8 mouse cellular contexts compared by ENCODE assay signal in the genomic region with DNA sequence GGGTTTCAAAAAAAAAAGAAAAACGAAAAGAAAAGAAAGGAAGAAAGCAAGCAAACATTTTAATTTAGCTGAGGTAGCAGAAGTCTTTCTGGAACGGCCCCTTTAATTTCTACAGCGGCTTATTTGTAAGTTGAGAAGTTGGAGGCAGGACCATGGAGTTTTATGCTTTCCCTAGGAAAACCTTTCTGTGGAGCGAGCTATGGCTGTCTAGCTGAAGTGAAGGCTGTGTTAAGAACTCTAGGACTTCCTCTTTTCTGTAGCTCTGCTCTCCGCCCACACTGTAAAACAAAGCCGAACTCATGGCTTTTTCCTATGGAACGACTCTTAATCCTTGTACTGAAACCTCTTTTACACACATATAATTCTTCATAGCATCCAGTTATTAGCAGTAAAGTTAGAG. TPM values are rescaled to one million over a fixed set of nuclear protein-coding genes. Genes with fewer than 3 reads are reported as not detected.
DNase-seq lines count a peak whose midpoint lies in the region; ATAC-seq and TF ChIP-seq lines count a peak whose summit lies in the region.

No protein-coding gene starts in this region.

- 7% methylated on average over 7 of the region's 7 CpGs for WGBS in kidney, embryonic 14.5 days
- WGBS in embryonic facial prominence, embryonic 10.5 days: 46% methylated on average over 7 of the region's 7 CpGs
- WGBS in intestine, postnatal 0 days: 28% methylated on average over 7 of the region's 7 CpGs

- DNase-seq in kidney, adult 8-10 months: no peak
- DNase-seq in embryonic facial prominence, embryonic 10.5 days (ENCODE audit: low spot score): peak; percentile 17
- peak; percentile 28 for DNase-seq in naive thymus-derived CD4-positive, alpha-beta T cell, adult 2 months (ENCODE audit: low read depth)
- DNase-seq in thymus, postnatal 25 days: no peak
- DNase-seq in right cerebral cortex, postnatal 10 days (ENCODE audit: low spot score in 2 of 2): no peak
- no peak for DNase-seq in spleen, adult 12 weeks (ENCODE audit: low spot score)

- no peaks in the 10 kb centered on the region for H3K36me3 ChIP-seq in kidney, embryonic 14.5 days (ENCODE audit: control insufficient read depth, insufficient read depth, low read length)
- H3K36me3 ChIP-seq in embryonic facial prominence, embryonic 10.5 days (replicated peaks): peaks cover 7% of the 10 kb centered on the region
- H3K36me3 ChIP-seq in intestine, postnatal 0 days (ENCODE audit: control insufficient read depth, insufficient read depth): no peaks in the 10 kb centered on the region

- H3K9me3 ChIP-seq in kidney, embryonic 14.5 days (ENCODE audit: control insufficient read depth, low read length): no peaks in the 10 kb centered on the region
- no peaks in the 10 kb centered on the region for H3K9me3 ChIP-seq in embryonic facial prominence, embryonic 10.5 days
- H3K9me3 ChIP-seq in intestine, postnatal 0 days (ENCODE audit: control insufficient read depth): no peaks in the 10 kb centered on the region

- H3K4me3 ChIP-seq in kidney, embryonic 14.5 days (ENCODE audit: low read length): peak overlapping the region; percentile 60
- H3K4me3 ChIP-seq in embryonic facial prominence, embryonic 10.5 days: peak overlapping the region; percentile 48
- 0 out of 2 replicates have a peak overlapping the region, but pooled peaks have one; percentile 7 for H3K4me3 ChIP-seq in intestine, postnatal 0 days (ENCODE audit: low read depth, low read length)

- H3K27ac ChIP-seq in kidney, embryonic 14.5 days (ENCODE audit: low read depth, low read length): peak overlapping the region; percentile 65
- peak overlapping the region; percentile 67 for H3K27ac ChIP-seq in embryonic facial prominence, embryonic 10.5 days (replicated peaks)
- H3K27ac ChIP-seq in intestine, postnatal 0 days (ENCODE audit: low read depth, low read length): peak overlapping the region; percentile 4; the same call in 1 of the 2 replicates

- no peak for TF ChIP-seq CTCF in intestine, postnatal 0 days (IDR thresholded peaks at IDR 0.05; ENCODE audit: low read depth)

- no peak for ATAC-seq in kidney, embryonic 14.5 days (ENCODE audit: low FRiP score, low TSS enrichment)
- no peak for ATAC-seq in intestine, postnatal 0 days

- H3K4me2 ChIP-seq in kidney, embryonic 14.5 days (replicated peaks; ENCODE audit: low read depth, low read length): peak overlapping the region; percentile 65
- peak overlapping the region; percentile 77 for H3K4me2 ChIP-seq in intestine, postnatal 0 days (replicated peaks; ENCODE audit: low read depth)

- H3K27me3 ChIP-seq in kidney, embryonic 14.5 days (ENCODE audit: control insufficient read depth, insufficient read depth, low read length): no peaks in the 10 kb centered on the region
- no peaks in the 10 kb centered on the region for H3K27me3 ChIP-seq in embryonic facial prominence, embryonic 10.5 days (replicated peaks; ENCODE audit: low read depth, poor library complexity, severe bottlenecking)
- H3K27me3 ChIP-seq in intestine, postnatal 0 days (replicated peaks; ENCODE audit: control insufficient read depth, insufficient read depth, low read length): no peaks in the 10 kb centered on the region

- peak overlapping the region; percentile 19; the same call in 1 of the 2 replicates for H3K9ac ChIP-seq in kidney, embryonic 14.5 days (ENCODE audit: low read depth, low read length)
- H3K9ac ChIP-seq in intestine, postnatal 0 days (ENCODE audit: low read depth, low read length): 0 out of 2 replicates have a peak overlapping the region, but pooled peaks have one; percentile 18

- peaks cover 13% of the 10 kb centered on the region; the same call in 1 of the 2 replicates for H3K4me1 ChIP-seq in kidney, embryonic 14.5 days (ENCODE audit: control insufficient read depth, insufficient read depth, low read length)
- H3K4me1 ChIP-seq in embryonic facial prominence, embryonic 10.5 days: peaks cover 34% of the 10 kb centered on the region
- 0 out of 2 replicates have a peak, but pooled peaks cover 4% of the 10 kb centered on the region for H3K4me1 ChIP-seq in intestine, postnatal 0 days (replicated peaks; ENCODE audit: control insufficient read depth, insufficient read depth, low read length)

RNA-seq across cellular contexts. Expression of a gene that starts 2.3 kb away (rescaled TPM):
- 21.5 and 24.2 TPM in 2 replicates for polyA plus RNA-seq in kidney, embryonic 14.5 days (2014; fragmentation: Nextera tagmentation; extraction: Ambion mirVana)
- polyA plus RNA-seq in embryonic facial prominence, embryonic 10.5 days (2016; fragmentation: Nextera tagmentation; extraction: Ambion mirVana): 19.5 and 20.3 TPM in 2 replicates
- 25.4 and 26.9 TPM in 2 replicates for polyA plus RNA-seq in intestine, postnatal 0 days (2015; fragmentation: Nextera tagmentation; extraction: Ambion mirVana)

RNA-seq across cellular contexts. Expression of a gene that starts 2.5 kb away (rescaled TPM):
- polyA plus RNA-seq in kidney, embryonic 14.5 days (2014; fragmentation: Nextera tagmentation; extraction: Ambion mirVana): 10.4 and 17.6 TPM in 2 replicates
- polyA plus RNA-seq in embryonic facial prominence, embryonic 10.5 days (2016; fragmentation: Nextera tagmentation; extraction: Ambion mirVana): 23.5 and 24.7 TPM in 2 replicates
- polyA plus RNA-seq in intestine, postnatal 0 days (2015; fragmentation: Nextera tagmentation; extraction: Ambion mirVana): 2.6 and 2.8 TPM in 2 replicates

Comparison
In these comparisons a context has a peak if more than half of its experiments do, and no peak if none do; other contexts are left out.
1. H3K27ac ChIP-seq: peak in every context shown above with its lines; median percentile 67 in embryonic facial prominence, embryonic 10.5 days; 65 in kidney, embryonic 14.5 days; 4 in intestine, postnatal 0 days.
2. H3K4me3 ChIP-seq: peak in every context shown above with its lines; median percentile 60 in kidney, embryonic 14.5 days; 48 in embryonic facial prominence, embryonic 10.5 days; 7 in intestine, postnatal 0 days.
3. DNase-seq: peak in embryonic facial prominence, embryonic 10.5 days (single experiment) and naive thymus-derived CD4-positive, alpha-beta T cell, adult 2 months (single experiment); none in kidney, adult 8-10 months (0 of 2), thymus, postnatal 25 days (single experiment), right cerebral cortex, postnatal 10 days (0 of 2) and spleen, adult 12 weeks (single experiment).